Mouse (Mus musculus): ENCODE measurements around the gene Dnajc2. TPM values are rescaled to one million over a fixed set of nuclear protein-coding genes. Genes with fewer than 3 reads are reported as not detected.
A peak's percentile ranks its signal among the peaks of the same experiment; 100 is the strongest.

Dnajc2 gene
- polyA plus RNA-seq, 1 experiment from 2014 or later = 65.9 TPM

- H3K4me1 ChIP-seq (replicated peaks; ENCODE audit: control insufficient read depth, insufficient read depth, low read length) = peaks cover 21% of the 10 kb centered on the region
- H3K9me3 ChIP-seq (ENCODE audit: control insufficient read depth, low read length) = no peaks in the 10 kb centered on the region
- DNase-seq (ENCODE audit: low spot score) (no peak), ATAC-seq (ENCODE audit: low FRiP score) (no peak)
- no peak overlapping the region for H3K4me3 ChIP-seq (replicated peaks; ENCODE audit: low read length)
- 81% methylated on average over 20 of the region's 20 CpGs for WGBS
- H3K9ac ChIP-seq = no peak overlapping the region
- H3K27me3 ChIP-seq (ENCODE audit: control insufficient read depth, insufficient read depth, low read length) = no peaks in the 10 kb centered on the region
- H3K27ac ChIP-seq = no peak overlapping the region
- peak overlapping the region; percentile 14; the same call in 1 of the 2 replicates for H3K4me2 ChIP-seq (replicated peaks)
- peaks cover 17% of the 10 kb centered on the region for H3K36me3 ChIP-seq (replicated peaks; ENCODE audit: control insufficient read depth, insufficient read depth)
These were observed 50.0 kb downstream of the Dnajc2 start for GRCm38 (mm10) chr5:21735100-21735499.

- Histone ChIP-seq H3K4me2 (replicated peaks) (peak overlapping the region; percentile 23; the same call in 1 of the 2 replicates), H3K36me3 (replicated peaks; ENCODE audit: control insufficient read depth, insufficient read depth) (no peaks in the 10 kb centered on the region), H3K4me3 (replicated peaks; ENCODE audit: low read length) (no peak overlapping the region), H3K9me3 (ENCODE audit: control insufficient read depth, low read length) (no peaks in the 10 kb centered on the region), H3K27me3 (ENCODE audit: control insufficient read depth, insufficient read depth, low read length) (no peaks in the 10 kb centered on the region), H3K9ac (peak overlapping the region; percentile 40), H3K4me1 (replicated peaks; ENCODE audit: control insufficient read depth, insufficient read depth, low read length) (peaks cover 18% of the 10 kb centered on the region), H3K27ac (peak overlapping the region; percentile 80)
- 4% methylated on average over 8 of the region's 8 CpGs for WGBS
- ATAC-seq (ENCODE audit: low FRiP score) (peak; percentile 89), DNase-seq (ENCODE audit: low spot score) (peak; percentile 69)
These were observed 52.1 kb downstream of the Dnajc2 start for GRCm38 (mm10) chr5:21732930-21733329.

GRCm38 (mm10) chr5:21732177-21732911 is 52.7 kb downstream of the Dnajc2 start:
- H3K27me3 ChIP-seq (ENCODE audit: control insufficient read depth, insufficient read depth, low read length) = no peaks in the 10 kb centered on the region
- no peak for DNase-seq (ENCODE audit: low spot score)
- H3K9me3 ChIP-seq (ENCODE audit: control insufficient read depth, low read length) = no peaks in the 10 kb centered on the region
- ATAC-seq (ENCODE audit: low FRiP score) = peak; percentile 31; the same call in 1 of the 2 replicates
- WGBS = 19% methylated on average over 3 of the region's 3 CpGs
- peak overlapping the region; percentile 40; the same call in 1 of the 2 replicates for H3K9ac ChIP-seq
- H3K4me2 ChIP-seq (replicated peaks) = peak overlapping the region; percentile 23; the same call in 1 of the 2 replicates
- peak overlapping the region; percentile 80 for H3K27ac ChIP-seq
- H3K36me3 ChIP-seq (replicated peaks; ENCODE audit: control insufficient read depth, insufficient read depth) = no peaks in the 10 kb centered on the region
- peaks cover 15% of the 10 kb centered on the region for H3K4me1 ChIP-seq (replicated peaks; ENCODE audit: control insufficient read depth, insufficient read depth, low read length)
- no peak overlapping the region for H3K4me3 ChIP-seq (replicated peaks; ENCODE audit: low read length)

- Histone ChIP-seq H3K9ac (no peak overlapping the region), H3K4me2 (replicated peaks) (no peak overlapping the region), H3K4me1 (replicated peaks; ENCODE audit: control insufficient read depth, insufficient read depth, low read length) (peaks cover 21% of the 10 kb centered on the region), H3K27ac (no peak overlapping the region), H3K36me3 (replicated peaks; ENCODE audit: control insufficient read depth, insufficient read depth) (no peaks in the 10 kb centered on the region), H3K9me3 (ENCODE audit: control insufficient read depth, low read length) (no peaks in the 10 kb centered on the region), H3K27me3 (ENCODE audit: control insufficient read depth, insufficient read depth, low read length) (no peaks in the 10 kb centered on the region), H3K4me3 (replicated peaks; ENCODE audit: low read length) (no peak overlapping the region)
- no peak for DNase-seq (ENCODE audit: low spot score)
- 86% methylated on average over 5 of the region's 5 CpGs for WGBS
- ATAC-seq (ENCODE audit: low FRiP score) = no peak
These were observed 55.9 kb downstream of the Dnajc2 start for GRCm38 (mm10) chr5:21729107-21729506.

- H3K9ac ChIP-seq = no peak overlapping the region
- 28% methylated on average over 7 of the region's 7 CpGs for WGBS
- DNase-seq (ENCODE audit: low spot score) = no peak
- H3K27me3 ChIP-seq (ENCODE audit: control insufficient read depth, insufficient read depth, low read length) = no peaks in the 10 kb centered on the region
- H3K9me3 ChIP-seq (ENCODE audit: control insufficient read depth, low read length) = no peaks in the 10 kb centered on the region
- H3K4me1 ChIP-seq (replicated peaks; ENCODE audit: control insufficient read depth, insufficient read depth, low read length) = 0 out of 2 replicates have a peak, but pooled peaks cover 7% of the 10 kb centered on the region
- H3K36me3 ChIP-seq (replicated peaks; ENCODE audit: control insufficient read depth, insufficient read depth) = no peaks in the 10 kb centered on the region
- peak; percentile 55; the same call in 1 of the 2 replicates for ATAC-seq (ENCODE audit: low FRiP score)
- H3K4me3 ChIP-seq (replicated peaks; ENCODE audit: low read length) = no peak overlapping the region
- H3K27ac ChIP-seq = peak overlapping the region; percentile 57
- no peak overlapping the region for H3K4me2 ChIP-seq (replicated peaks)
These were observed 60.2 kb downstream of the Dnajc2 start for GRCm38 (mm10) chr5:21724872-21725271.

- Histone ChIP-seq H3K9me3 (ENCODE audit: control insufficient read depth, low read length) (no peaks in the 10 kb centered on the region), H3K27ac (peak overlapping the region; percentile 57), H3K36me3 (replicated peaks; ENCODE audit: control insufficient read depth, insufficient read depth) (no peaks in the 10 kb centered on the region), H3K4me3 (replicated peaks; ENCODE audit: low read length) (no peak overlapping the region), H3K4me1 (replicated peaks; ENCODE audit: control insufficient read depth, insufficient read depth, low read length) (0 out of 2 replicates have a peak, but pooled peaks cover 7% of the 10 kb centered on the region), H3K4me2 (replicated peaks) (no peak overlapping the region), H3K27me3 (ENCODE audit: control insufficient read depth, insufficient read depth, low read length) (no peaks in the 10 kb centered on the region), H3K9ac (no peak overlapping the region)
- ATAC-seq (ENCODE audit: low FRiP score) (no peak), DNase-seq (ENCODE audit: low spot score) (no peak)
- 33% methylated on average over 1 of the region's 1 CpGs for WGBS
These were observed 60.6 kb downstream of the Dnajc2 start for GRCm38 (mm10) chr5:21724427-21724826.

- Histone ChIP-seq H3K9ac (no peak overlapping the region), H3K4me2 (replicated peaks) (no peak overlapping the region), H3K36me3 (replicated peaks; ENCODE audit: control insufficient read depth, insufficient read depth) (no peaks in the 10 kb centered on the region), H3K9me3 (ENCODE audit: control insufficient read depth, low read length) (no peaks in the 10 kb centered on the region), H3K4me1 (replicated peaks; ENCODE audit: control insufficient read depth, insufficient read depth, low read length) (0 out of 2 replicates have a peak, but pooled peaks cover under 1% of the 10 kb centered on the region), H3K27ac (no peak overlapping the region), H3K27me3 (ENCODE audit: control insufficient read depth, insufficient read depth, low read length) (no peaks in the 10 kb centered on the region), H3K4me3 (replicated peaks; ENCODE audit: low read length) (no peak overlapping the region)
- DNase-seq (ENCODE audit: low spot score) (no peak), ATAC-seq (ENCODE audit: low FRiP score) (no peak)
- 89% methylated on average over 2 of the region's 2 CpGs for WGBS
These were observed 65.8 kb downstream of the Dnajc2 start for GRCm38 (mm10) chr5:21719209-21719608.

GRCm38 (mm10) chr5:21718546-21718945 is 66.5 kb downstream of the Dnajc2 start:
- Histone ChIP-seq H3K36me3 (replicated peaks; ENCODE audit: control insufficient read depth, insufficient read depth) (no peaks in the 10 kb centered on the region), H3K9ac (no peak overlapping the region), H3K4me1 (replicated peaks; ENCODE audit: control insufficient read depth, insufficient read depth, low read length) (no peaks in the 10 kb centered on the region), H3K9me3 (ENCODE audit: control insufficient read depth, low read length) (no peaks in the 10 kb centered on the region), H3K27ac (no peak overlapping the region), H3K27me3 (ENCODE audit: control insufficient read depth, insufficient read depth, low read length) (no peaks in the 10 kb centered on the region), H3K4me2 (replicated peaks) (no peak overlapping the region), H3K4me3 (replicated peaks; ENCODE audit: low read length) (no peak overlapping the region)
- ATAC-seq (ENCODE audit: low FRiP score) (no peak), DNase-seq (ENCODE audit: low spot score) (no peak)
- 77% methylated on average over 5 of the region's 5 CpGs for WGBS

- no peaks in the 10 kb centered on the region for H3K9me3 ChIP-seq (ENCODE audit: control insufficient read depth, low read length)
- no peaks in the 10 kb centered on the region for H3K36me3 ChIP-seq (replicated peaks; ENCODE audit: control insufficient read depth, insufficient read depth)
- no peak overlapping the region for H3K4me2 ChIP-seq (replicated peaks)
- DNase-seq (ENCODE audit: low spot score) = no peak
- ATAC-seq (ENCODE audit: low FRiP score) = no peak
- no peaks in the 10 kb centered on the region for H3K4me1 ChIP-seq (replicated peaks; ENCODE audit: control insufficient read depth, insufficient read depth, low read length)
- no peak overlapping the region for H3K4me3 ChIP-seq (replicated peaks; ENCODE audit: low read length)
- no peak overlapping the region for H3K27ac ChIP-seq
- no peaks in the 10 kb centered on the region for H3K27me3 ChIP-seq (ENCODE audit: control insufficient read depth, insufficient read depth, low read length)
- no peak overlapping the region for H3K9ac ChIP-seq
- WGBS = 86% methylated on average over 10 of the region's 10 CpGs
These were observed 67.8 kb downstream of the Dnajc2 start for GRCm38 (mm10) chr5:21717165-21717715.

Measured in hindbrain, embryonic 14.5 days (tissue).